Mouse (Mus musculus) erythroid progenitor cell, adult 5-6 weeks (primary cell): Measurements from ENCODE around the gene Aggf1. TPM values are rescaled to one million over a fixed set of nuclear protein-coding genes. Genes with fewer than 3 reads are reported as not detected.

Experiments used
- total RNA-seq, 2 experiments: library from RNA; stranded (forward) in 1 of 2; stranded (reverse) in 1 of 2; fragments of 150-400 nt in 1 of 2; fragments of 186-747, 209-891 nt in 1 of 2; gene quantifications; 2 replicates each; pipeline versions ENCODE4 v1.2.3 to v1.2.4; 2015 to 2017; ENCODE audit warnings: low replicate concordance in 2 of 2

Aggf1 gene
- total RNA-seq, 2 experiments from 2014 or later = 14.3 to 22.2 TPM

Other genes with a start within 250 kb of the Aggf1 start
- gene Pde8b, start 125.0 kb downstream of the Aggf1 start, total RNA-seq (2015; ENCODE audit: low replicate concordance) = not detected in 2 replicates
- 1.0 TPM in 1 of 2 replicates, not detected in the other for gene Pde8b, start 125.0 kb downstream of the Aggf1 start, total RNA-seq (2017; ENCODE audit: low replicate concordance)
- 4.0 and 14.3 TPM in 2 replicates for gene Zbed3, start 51.7 kb downstream of the Aggf1 start, total RNA-seq (2015; ENCODE audit: low replicate concordance)
- gene Zbed3, start 51.7 kb downstream of the Aggf1 start, total RNA-seq (2017; ENCODE audit: low replicate concordance) = not detected in 2 replicates
- gene Crhbp, start 69.6 kb upstream of the Aggf1 start, total RNA-seq (2015; ENCODE audit: low replicate concordance) = not detected in 2 replicates
- not detected in 2 replicates for gene Crhbp, start 69.6 kb upstream of the Aggf1 start, total RNA-seq (2017; ENCODE audit: low replicate concordance)
- not detected in 2 replicates for gene S100z, start 103.4 kb upstream of the Aggf1 start, total RNA-seq (2015; ENCODE audit: low replicate concordance)
- gene S100z, start 103.4 kb upstream of the Aggf1 start, total RNA-seq (2017; ENCODE audit: low replicate concordance) = not detected in 2 replicates
- gene F2rl1, start 149.9 kb upstream of the Aggf1 start, total RNA-seq (2015; ENCODE audit: low replicate concordance) = not detected in 2 replicates
- 1.7 TPM in 1 of 2 replicates, not detected in the other for gene F2rl1, start 149.9 kb upstream of the Aggf1 start, total RNA-seq (2017; ENCODE audit: low replicate concordance)
- 0.84 and 1.8 TPM in 2 replicates for gene F2r, start 243.1 kb upstream of the Aggf1 start, total RNA-seq (2015; ENCODE audit: low replicate concordance)
- gene F2r, start 243.1 kb upstream of the Aggf1 start, total RNA-seq (2017; ENCODE audit: low replicate concordance) = 0.68 and 2.7 TPM in 2 replicates